In the genomic region with DNA sequence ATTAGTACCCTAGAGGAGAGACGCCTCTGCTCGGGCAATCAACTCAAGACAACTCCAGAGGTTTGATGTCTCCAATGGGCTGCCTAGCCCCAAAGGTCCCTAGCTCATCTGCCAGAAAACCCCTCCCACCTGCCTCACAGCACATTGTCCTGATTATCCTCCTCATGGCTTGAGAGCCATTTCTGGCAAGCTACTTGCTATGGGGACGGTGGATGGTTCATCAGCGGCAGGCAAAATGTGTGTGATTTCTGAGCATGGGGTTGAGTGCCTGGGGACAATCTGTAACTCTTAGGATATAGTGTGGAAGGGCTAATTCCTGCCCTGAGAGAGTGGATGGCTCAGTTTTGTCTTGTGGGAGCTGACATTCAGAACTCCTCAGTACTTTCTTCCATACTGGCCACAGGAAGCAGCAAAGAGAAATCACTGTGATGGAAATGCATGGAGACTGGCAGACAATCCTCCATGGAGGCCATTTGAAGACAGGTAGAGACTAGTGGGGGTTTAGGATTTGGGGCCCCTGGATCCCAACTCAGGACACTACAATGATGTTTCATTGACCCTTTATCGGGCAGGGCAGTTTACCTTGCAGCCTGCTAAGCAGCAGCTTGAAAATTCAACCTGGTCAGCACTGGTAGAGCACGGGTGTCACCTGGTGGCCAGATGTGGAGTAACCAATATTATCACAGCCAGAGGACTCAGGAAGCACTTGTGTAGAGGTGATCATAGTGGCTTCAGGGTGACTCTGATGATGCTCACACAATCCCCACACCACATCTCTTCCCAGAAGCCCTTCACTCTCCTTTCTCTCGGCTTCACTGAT, we compare ENCODE assay signal across 8 mouse cellular contexts.
A peak's percentile ranks its signal among the peaks of the same experiment; 100 is the strongest.
DNase-seq lines count a peak whose midpoint lies in the region; ATAC-seq and TF ChIP-seq lines count a peak whose summit lies in the region.

No protein-coding gene starts in this region.

- H3K4me2 ChIP-seq in heart, postnatal 0 days (ENCODE audit: low read depth, low read length) = no peak overlapping the region
- H3K4me2 ChIP-seq in neural tube, embryonic 15.5 days = no peak overlapping the region

- no peak for TF ChIP-seq EP300 in ES-Bruce4 (IDR thresholded peaks at IDR 0.05; ENCODE audit: insufficient read depth, low read depth, low read length)
- TF ChIP-seq EP300 in heart, postnatal 0 days (IDR thresholded peaks at IDR 0.05; ENCODE audit: low read depth) = no peak

- no peaks in the 10 kb centered on the region for H3K27me3 ChIP-seq in ES-Bruce4 (ENCODE audit: control insufficient read depth, insufficient read depth, low read length, poor library complexity, severe bottlenecking)
- no peaks in the 10 kb centered on the region for H3K27me3 ChIP-seq in heart, postnatal 0 days (ENCODE audit: control insufficient read depth, insufficient read depth, low read length)
- no peaks in the 10 kb centered on the region for H3K27me3 ChIP-seq in neural tube, embryonic 15.5 days (replicated peaks)

- H3K4me1 ChIP-seq in ES-Bruce4 (ENCODE audit: control insufficient read depth, insufficient read depth, low read length) = no peaks in the 10 kb centered on the region
- H3K4me1 ChIP-seq in bone marrow, adult 2 months (ENCODE audit: control insufficient read depth, insufficient read depth, low read length) = no peaks in the 10 kb centered on the region
- no peaks in the 10 kb centered on the region for H3K4me1 ChIP-seq in embryonic fibroblast, embryonic 13.5 days (ENCODE audit: control insufficient read depth, insufficient read depth, low read length)
- H3K4me1 ChIP-seq in heart, postnatal 0 days (ENCODE audit: control insufficient read depth, insufficient read depth) = no peaks in the 10 kb centered on the region
- peaks cover 4% of the 10 kb centered on the region; the same call in 1 of the 2 replicates for H3K4me1 ChIP-seq in neural tube, embryonic 15.5 days

- H3K36me3 ChIP-seq in ES-Bruce4 (ENCODE audit: control insufficient read depth, insufficient read depth, low read length, poor library complexity, severe bottlenecking) = no peaks in the 10 kb centered on the region
- H3K36me3 ChIP-seq in heart, postnatal 0 days (replicated peaks; ENCODE audit: control insufficient read depth, insufficient read depth, low read length) = no peaks in the 10 kb centered on the region
- H3K36me3 ChIP-seq in neural tube, embryonic 15.5 days = no peaks in the 10 kb centered on the region

- no peak for TF ChIP-seq POLR2A in ES-Bruce4 (IDR thresholded peaks at IDR 0.05; ENCODE audit: insufficient read depth, low read length)
- TF ChIP-seq POLR2A in bone marrow, adult 2 months (IDR thresholded peaks at IDR 0.05; ENCODE audit: borderline replicate concordance, control insufficient read depth, low read depth, low read length) = no peak
- no peak for TF ChIP-seq POLR2A in embryonic fibroblast, embryonic 13.5 days (IDR thresholded peaks at IDR 0.05; ENCODE audit: low read depth, low read length)

- no peak overlapping the region for H3K27ac ChIP-seq in ES-Bruce4 (ENCODE audit: insufficient read depth, low read length)
- no peak overlapping the region for H3K27ac ChIP-seq in bone marrow, adult 2 months (ENCODE audit: control insufficient read depth, insufficient read depth, low read depth, low read length, poor library complexity)
- no peak overlapping the region for H3K27ac ChIP-seq in embryonic fibroblast, embryonic 13.5 days (ENCODE audit: insufficient read depth, low read length)
- H3K27ac ChIP-seq in heart, postnatal 0 days (ENCODE audit: low read depth) = no peak overlapping the region
- no peak overlapping the region for H3K27ac ChIP-seq in neural tube, embryonic 15.5 days (replicated peaks)

- no peak overlapping the region for H3K4me3 ChIP-seq in ES-Bruce4 (ENCODE audit: low read depth, low read length)
- H3K4me3 ChIP-seq in bone marrow, adult 2 months (replicated peaks; ENCODE audit: control insufficient read depth, low read depth, low read length) = no peak overlapping the region
- H3K4me3 ChIP-seq in embryonic fibroblast, embryonic 13.5 days (ENCODE audit: insufficient read depth, low read length) = no peak overlapping the region
- H3K4me3 ChIP-seq in heart, postnatal 0 days (ENCODE audit: low read depth, low read length) = no peak overlapping the region
- no peak overlapping the region for H3K4me3 ChIP-seq in neural tube, embryonic 15.5 days (replicated peaks)

- H3K9ac ChIP-seq in ES-Bruce4 (ENCODE audit: low read depth, poor library complexity, severe bottlenecking) = no peak overlapping the region
- H3K9ac ChIP-seq in heart, postnatal 0 days (replicated peaks; ENCODE audit: low read depth, low read length) = no peak overlapping the region
- no peak overlapping the region for H3K9ac ChIP-seq in neural tube, embryonic 15.5 days (replicated peaks)

- H3K9me3 ChIP-seq in ES-Bruce4 (replicated peaks; ENCODE audit: control insufficient read depth, insufficient read depth, low read length, poor library complexity, severe bottlenecking) = no peaks in the 10 kb centered on the region
- H3K9me3 ChIP-seq in heart, postnatal 0 days (replicated peaks; ENCODE audit: control insufficient read depth, low read length) = no peaks in the 10 kb centered on the region
- no peaks in the 10 kb centered on the region for H3K9me3 ChIP-seq in neural tube, embryonic 15.5 days (replicated peaks)

- peak; percentile 64 for TF ChIP-seq CTCF in ES-Bruce4 (IDR thresholded peaks at IDR 0.05; ENCODE audit: low read depth, low read length)
- peak; percentile 74 for TF ChIP-seq CTCF in bone marrow, adult 2 months (IDR thresholded peaks at IDR 0.05; ENCODE audit: control insufficient read depth, insufficient read depth, low read length)
- peak; percentile 70 for TF ChIP-seq CTCF in embryonic fibroblast, embryonic 13.5 days (IDR thresholded peaks at IDR 0.05; ENCODE audit: borderline replicate concordance, insufficient read depth, low read length)
- peak; percentile 94 for TF ChIP-seq CTCF in heart, postnatal 0 days (IDR thresholded peaks at IDR 0.05; ENCODE audit: low read depth)

- 52% methylated on average over 7 of the region's 7 CpGs for WGBS in bone marrow, adult 2 months
- 55% methylated on average over 7 of the region's 7 CpGs for WGBS in heart, postnatal 0 days
- 56% methylated on average over 7 of the region's 7 CpGs for WGBS in neural tube, embryonic 15.5 days

- ATAC-seq in heart, postnatal 0 days (ENCODE audit: insufficient read depth, low read depth) = peak; percentile 58; the same call in 1 of the 2 replicates
- ATAC-seq in neural tube, embryonic 15.5 days (ENCODE audit: low FRiP score) = peak; percentile 88

- DNase-seq in heart, postnatal 0 days (ENCODE audit: low spot score) = peak; percentile 44
- peak; percentile 75 for DNase-seq in kidney, postnatal 10 days
- DNase-seq in lung, adult 18-20 months = peak; percentile 53 to 54
- DNase-seq in thymus, adult 18-20 months = peak; percentile 4 to 9

Comparison
In these comparisons a context has a peak if more than half of its experiments do, and no peak if none do; other contexts are left out.
1. DNase-seq: peak in every context shown above with its lines; median percentile 75 in kidney, postnatal 10 days; 54 in lung, adult 18-20 months; 44 in heart, postnatal 0 days; 6 in thymus, adult 18-20 months.